9 mouse cellular contexts compared by ENCODE assay signal in the genomic region with DNA sequence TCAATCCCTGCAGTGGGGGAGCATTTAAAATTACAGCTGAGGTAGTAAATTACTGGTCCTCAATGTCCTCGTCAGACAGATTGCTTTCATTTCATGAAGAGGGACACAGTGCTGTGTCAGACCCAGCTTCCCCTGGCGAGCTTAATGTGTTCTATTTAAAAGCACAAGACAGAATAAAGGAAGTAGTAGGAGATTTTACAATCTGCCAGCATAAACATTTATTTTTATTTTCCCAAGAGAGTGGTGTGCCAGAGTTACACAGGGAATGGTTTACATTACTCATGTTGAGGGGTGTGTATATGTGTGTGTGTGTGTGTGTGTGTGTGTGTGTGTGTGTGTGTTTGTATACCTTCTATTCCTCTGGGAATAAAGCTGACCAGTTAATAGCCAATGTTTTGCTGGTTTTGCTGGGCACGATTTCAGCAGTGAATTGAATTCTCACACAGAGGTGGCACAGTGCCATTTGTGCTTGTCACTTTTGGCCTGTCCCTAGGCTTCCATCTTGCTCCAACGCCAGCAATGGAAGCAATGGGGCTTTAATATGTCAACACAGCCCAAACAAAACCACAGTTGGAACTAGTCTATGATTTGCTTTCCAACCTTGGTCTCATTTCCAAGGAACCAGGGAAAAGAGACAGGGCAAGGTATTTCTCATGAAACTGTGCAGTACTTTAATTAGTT.
A peak's percentile ranks its signal among the peaks of the same experiment; 100 is the strongest.
DNase-seq lines count a peak whose midpoint lies in the region; ATAC-seq and TF ChIP-seq lines count a peak whose summit lies in the region.
"Had no signal": no experiment of that assay in that cellular context is flagged by ENCODE, and none has a peak within 500 bp of the region (broad histone marks: within the 10 kb centered on the region; RNA-seq: fewer than 3 reads in every experiment).

No protein-coding gene starts in this region.

- peak; percentile 84 for ATAC-seq in forebrain, postnatal 0 days

- no peak overlapping the region for H3K4me2 ChIP-seq in forebrain, postnatal 0 days (ENCODE audit: low read depth)

- H3K4me3 ChIP-seq in forebrain, postnatal 0 days (ENCODE audit: low read depth, low read length): no peak overlapping the region
- H3K4me3 ChIP-seq in layer of hippocampus, adult 2 months: no peak overlapping the region
- H3K4me3 ChIP-seq: erythroblast, embryonic 14.5 days had no signal

- no peaks in the 10 kb centered on the region for H3K36me3 ChIP-seq in forebrain, postnatal 0 days (ENCODE audit: insufficient read depth)

- DNase-seq in adrenal gland, adult 2 months: peak; percentile 15
- DNase-seq in adrenal gland, postnatal 4 days (ENCODE audit: low spot score in 2 of 2): no peak
- peak; percentile 86 for DNase-seq in left cerebral cortex, postnatal 4 days
- DNase-seq in left cerebral cortex, adult 8-10 months (ENCODE audit: low spot score in 2 of 2): no peak
- peak; percentile 70 for DNase-seq in forebrain, postnatal 0 days
- DNase-seq in lung, postnatal 10 days: peak; percentile 77
- no peak for DNase-seq in embryo, embryonic 11 days
- DNase-seq in layer of hippocampus, adult 2 months (ENCODE audit: low spot score in 2 of 2): no peak

- H3K9me3 ChIP-seq in forebrain, postnatal 0 days (ENCODE audit: low read length): no peaks in the 10 kb centered on the region

- no peak overlapping the region for H3K27ac ChIP-seq in forebrain, postnatal 0 days (ENCODE audit: low read depth, low read length)
- no peak overlapping the region for H3K27ac ChIP-seq in layer of hippocampus, adult 2 months

- H3K27me3 ChIP-seq in forebrain, postnatal 0 days (ENCODE audit: insufficient read depth, low read length): no peaks in the 10 kb centered on the region

- peaks cover 4% of the 10 kb centered on the region; the same call in 1 of the 2 replicates for H3K4me1 ChIP-seq in forebrain, postnatal 0 days (ENCODE audit: insufficient read depth)

- 13% methylated on average over 4 of the region's 4 CpGs for WGBS in forebrain, postnatal 0 days

- H3K9ac ChIP-seq in forebrain, postnatal 0 days: no peak overlapping the region

- TF ChIP-seq CTCF in forebrain, postnatal 0 days (IDR thresholded peaks at IDR 0.05; ENCODE audit: low read depth): no peak
- no peak for TF ChIP-seq CTCF in layer of hippocampus, adult 2 months (conservative IDR thresholded peaks at IDR 0.05)

- intact Hi-C loops in left cerebral cortex, postnatal 4 days (cut with DNase I): no loop called here

Comparison
In these comparisons a context has a peak if more than half of its experiments do, and no peak if none do; other contexts are left out.
1. DNase-seq: peak in adrenal gland, adult 2 months (single experiment), left cerebral cortex, postnatal 4 days (single experiment), forebrain, postnatal 0 days (single experiment) and lung, postnatal 10 days (single experiment); none in adrenal gland, postnatal 4 days (0 of 2), left cerebral cortex, adult 8-10 months (0 of 2), embryo, embryonic 11 days (single experiment) and layer of hippocampus, adult 2 months (0 of 2).